Mouse (Mus musculus) liver, embryonic 11.5 days (tissue): ENCODE measurements at regions not wholly inside any gene's neighbourhood (a gene's known extent, or its start where the extent isn't known, plus 50 kb on each side); places are given as distances from the start of the nearest gene placed in this dataset.

Experiments
- ATAC-seq: fragments of 200-750 bp; cut with Nextera tagmentation; replicated peaks from 2 replicates; pipeline ENCODE4 v1.8.0; 2017; ENCODE audit warnings: moderate number of reproducible peaks, mild to moderate bottlenecking, moderate TSS enrichment, moderate library complexity; ENCODE audit not compliant: low FRiP score
- DNase-seq: peaks from one replicate; pipeline ENCODE4 v3.0.0-alpha.2; 2017; ENCODE audit warnings: low spot score
- H3K27ac ChIP-seq: fragments of 300-500 bp; sonication (generic); 2 replicates; pipeline ENCODE4 v1.5.1; 2014; ENCODE audit warnings: mild to moderate bottlenecking, low read depth, low read length, control low read depth
- H3K27me3 ChIP-seq: fragments of 300-500 bp; sonication (generic); replicated peaks from 2 replicates; pipeline ENCODE4 v1.6.1; 2014; ENCODE audit warnings: low read length, mixed read lengths; ENCODE audit not compliant: control insufficient read depth, insufficient read depth
- H3K36me3 ChIP-seq: fragments of 300-500 bp; sonication (generic); 2 replicates; pipeline ENCODE4 v1.6.1; 2014; ENCODE audit warnings: mild to moderate bottlenecking, low read length, moderate library complexity, mixed read lengths; ENCODE audit not compliant: control insufficient read depth, insufficient read depth
- H3K4me1 ChIP-seq: fragments of 300-500 bp; sonication (generic); replicated peaks from 2 replicates; pipeline ENCODE4 v1.6.1; 2014; ENCODE audit warnings: low read length, mixed read lengths; ENCODE audit not compliant: control insufficient read depth, insufficient read depth
- H3K4me2 ChIP-seq: fragments of 300-500 bp; sonication (generic); 2 replicates; pipeline ENCODE4 v1.6.1; 2014; ENCODE audit warnings: mild to moderate bottlenecking, control low read depth, moderate library complexity
- H3K4me3 ChIP-seq: fragments of 300-500 bp; sonication (generic); 2 replicates; pipeline ENCODE4 v1.5.1; 2014; ENCODE audit warnings: low read depth, low read length, control low read depth
- H3K9ac ChIP-seq: fragments of 300-500 bp; sonication (generic); 2 replicates; pipeline ENCODE4 v1.6.1; 2014; ENCODE audit warnings: low read depth, low read length, control low read depth
- H3K9me3 ChIP-seq: fragments of 300-500 bp; sonication (generic); 2 replicates; pipeline ENCODE4 v1.6.1; 2016; ENCODE audit warnings: low read length, inconsistent platforms, mixed read lengths; ENCODE audit not compliant: control insufficient read depth
- WGBS: fragments of 180-500 bp; shearing (Covaris S2); extraction: QIAGEN DNeasy Blood & Tissue Kit; methylation state at CpG from one replicate; pipeline ENCODE4 v1.1.7; 2014; 5-methylcytosine and 5-hydroxymethylcytosine counted together

DNA sequence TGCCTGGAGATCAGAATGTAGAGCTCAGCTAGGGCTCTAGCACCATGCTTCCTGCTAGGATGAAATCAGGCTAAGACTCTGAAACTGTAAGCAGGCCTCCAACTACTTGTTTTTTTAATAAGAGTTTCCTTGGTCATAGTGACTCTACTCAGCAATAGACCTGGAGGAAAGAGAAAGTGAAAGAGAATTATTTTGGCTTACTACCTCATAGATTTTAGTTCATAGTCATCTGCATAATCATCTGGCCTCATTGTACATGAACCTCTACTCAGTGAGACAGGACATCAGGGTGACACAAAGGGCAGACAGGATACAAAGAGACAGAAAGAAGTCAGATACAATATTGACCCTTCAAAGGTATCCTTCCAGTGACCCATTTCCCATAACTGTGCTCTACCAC lies 156.3 kb upstream of the Klf6 start:
- no peak overlapping the region for H3K4me3 ChIP-seq
- ATAC-seq (no peak), DNase-seq (no peak)
- H3K36me3 ChIP-seq = no peaks in the 10 kb centered on the region
- no peak overlapping the region for H3K27ac ChIP-seq
- no peaks in the 10 kb centered on the region for H3K4me1 ChIP-seq
- no peak overlapping the region for H3K4me2 ChIP-seq
- H3K27me3 ChIP-seq = no peaks in the 10 kb centered on the region
- no peaks in the 10 kb centered on the region for H3K9me3 ChIP-seq
- H3K9ac ChIP-seq = no peak overlapping the region

DNA sequence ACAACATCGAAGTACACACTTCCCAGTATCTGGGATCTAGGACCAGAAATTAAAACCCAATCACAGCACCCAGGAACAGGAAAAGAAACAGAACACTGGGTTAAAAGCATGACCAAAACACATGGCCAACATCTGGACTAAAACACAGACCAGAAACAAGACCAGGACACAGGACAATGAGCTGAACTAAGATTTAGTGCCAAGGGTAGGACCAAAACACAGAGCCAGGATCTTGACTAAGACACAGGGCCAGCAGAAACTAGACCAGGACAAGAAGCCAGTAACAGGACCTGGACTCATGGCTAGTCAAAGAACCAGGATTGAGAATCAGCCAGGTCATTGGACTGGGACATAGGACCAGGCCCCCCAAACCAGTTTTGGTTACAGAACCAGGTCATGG lies 149.6 kb upstream of the Klf6 start:
- H3K4me3 ChIP-seq = no peak overlapping the region
- 73% methylated on average over 1 of the region's 1 CpGs for WGBS
- no peaks in the 10 kb centered on the region for H3K9me3 ChIP-seq
- no peaks in the 10 kb centered on the region for H3K27me3 ChIP-seq
- no peak for ATAC-seq
- no peak overlapping the region for H3K27ac ChIP-seq
- H3K4me2 ChIP-seq = no peak overlapping the region
- no peaks in the 10 kb centered on the region for H3K4me1 ChIP-seq
- H3K9ac ChIP-seq = no peak overlapping the region
- H3K36me3 ChIP-seq = no peaks in the 10 kb centered on the region
- no peak for DNase-seq

DNA sequence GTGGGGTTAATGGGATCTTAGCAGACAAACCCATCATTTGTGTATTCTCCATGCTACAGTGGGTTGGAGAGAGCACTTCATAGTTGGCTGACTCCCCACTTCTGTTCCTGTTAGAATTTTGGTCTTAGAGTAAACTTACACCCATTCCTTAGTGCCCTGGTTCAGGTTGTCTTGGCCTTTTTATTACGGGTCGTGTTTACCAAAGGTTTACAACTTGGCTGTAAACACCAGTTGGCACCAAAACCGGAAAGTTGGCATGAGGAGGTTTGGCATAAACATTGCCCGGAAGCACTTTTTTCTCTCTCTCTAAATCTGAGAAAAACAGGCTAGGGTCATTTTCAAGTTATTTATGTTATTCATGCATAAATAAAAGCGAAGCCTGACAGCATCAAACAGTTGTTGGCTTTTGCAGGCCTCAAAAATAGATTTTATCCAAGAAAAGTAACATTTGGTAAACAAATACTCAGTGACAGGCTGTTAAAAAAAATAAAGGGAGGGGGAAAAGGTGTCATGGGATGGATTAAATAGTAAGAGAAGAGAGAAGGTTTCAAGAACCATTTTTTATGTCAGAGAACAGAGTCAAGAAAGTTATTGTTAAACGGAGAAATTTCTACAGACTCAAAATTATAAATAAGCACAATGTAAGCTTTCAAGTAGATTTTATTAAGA lies 148.0 kb upstream of the Klf6 start:
- no peaks in the 10 kb centered on the region for H3K36me3 ChIP-seq
- H3K27me3 ChIP-seq = no peaks in the 10 kb centered on the region
- DNase-seq (no peak), ATAC-seq (no peak)
- no peaks in the 10 kb centered on the region for H3K4me1 ChIP-seq
- no peak overlapping the region for H3K4me3 ChIP-seq
- no peak overlapping the region for H3K4me2 ChIP-seq
- no peak overlapping the region for H3K9ac ChIP-seq
- H3K27ac ChIP-seq = no peak overlapping the region
- H3K9me3 ChIP-seq = no peaks in the 10 kb centered on the region
- 78% methylated on average over 6 of the region's 6 CpGs for WGBS

DNA sequence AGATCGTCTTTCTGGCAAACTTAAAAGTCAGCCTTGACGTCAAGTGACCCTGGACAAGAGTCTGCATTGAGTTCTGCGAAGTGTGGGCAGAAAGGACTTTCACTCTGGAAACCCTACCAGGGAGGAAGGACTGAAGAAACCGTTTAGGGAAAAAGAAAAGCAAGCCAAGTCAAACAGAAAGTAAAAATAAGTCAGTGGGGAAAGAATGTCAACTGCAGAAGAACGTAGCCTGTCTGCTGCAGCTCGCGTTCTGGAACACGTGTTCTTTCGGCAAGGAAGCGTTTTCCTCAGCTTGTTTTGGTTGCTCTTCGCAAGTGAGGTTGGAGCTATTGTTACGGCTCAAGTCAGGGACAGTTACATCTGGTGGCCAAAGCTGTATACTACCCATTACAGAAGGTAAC lies 147.1 kb upstream of the Klf6 start:
- DNase-seq (no peak), ATAC-seq (no peak)
- Histone ChIP-seq H3K4me2 (no peak overlapping the region), H3K36me3 (no peaks in the 10 kb centered on the region), H3K9me3 (no peaks in the 10 kb centered on the region), H3K27me3 (no peaks in the 10 kb centered on the region), H3K27ac (no peak overlapping the region), H3K9ac (no peak overlapping the region), H3K4me1 (no peaks in the 10 kb centered on the region), H3K4me3 (no peak overlapping the region)
- WGBS = 73% methylated on average over 12 of the region's 12 CpGs

DNA sequence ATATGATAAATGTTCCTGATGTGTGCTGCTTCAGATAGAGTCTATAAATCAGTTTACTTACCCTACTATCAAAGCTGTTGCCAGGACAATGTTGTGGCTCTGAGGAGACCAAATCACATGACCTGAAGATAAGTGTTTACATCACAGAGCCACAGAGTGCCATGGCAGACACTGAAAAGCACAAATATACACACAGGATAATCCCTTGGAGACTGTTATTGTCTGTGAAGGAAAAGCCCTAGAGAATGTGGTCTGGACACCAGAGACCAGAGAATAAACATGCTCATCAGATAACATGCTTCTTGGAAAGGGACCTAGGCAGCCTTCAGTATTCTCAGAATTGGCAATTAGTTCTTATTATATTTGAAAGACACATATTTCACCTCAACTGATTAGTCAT lies 146.5 kb upstream of the Klf6 start:
- ATAC-seq = no peak

DNA sequence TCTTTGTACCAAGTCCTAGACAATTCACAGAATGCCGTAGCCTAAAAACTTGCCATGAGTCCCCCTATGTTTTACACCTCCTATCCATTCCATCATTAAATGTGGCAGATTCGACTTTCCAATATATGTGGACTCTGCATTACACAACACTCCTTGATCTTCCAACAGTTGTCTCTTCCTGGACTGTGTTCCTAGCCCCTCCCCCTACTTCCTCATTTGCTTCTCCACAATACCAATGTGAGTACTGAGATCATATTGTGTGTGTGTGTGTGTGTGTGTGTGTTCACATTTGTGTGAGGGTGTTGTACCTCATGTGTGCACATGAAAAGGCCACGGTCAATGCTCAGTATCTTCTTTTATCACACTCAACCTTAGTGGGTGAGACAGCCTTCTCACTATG lies 144.5 kb upstream of the Klf6 start:
- WGBS = 80% methylated on average over 3 of the region's 3 CpGs
- Histone ChIP-seq H3K4me1 (no peaks in the 10 kb centered on the region), H3K4me3 (no peak overlapping the region), H3K27ac (no peak overlapping the region), H3K36me3 (no peaks in the 10 kb centered on the region), H3K27me3 (no peaks in the 10 kb centered on the region), H3K4me2 (no peak overlapping the region), H3K9ac (no peak overlapping the region), H3K9me3 (no peaks in the 10 kb centered on the region)
- DNase-seq (no peak), ATAC-seq (no peak)

More for the DNA sequence above, 146.5 kb upstream of the Klf6 start:
- Histone ChIP-seq H3K4me3 (no peak overlapping the region), H3K36me3 (no peaks in the 10 kb centered on the region), H3K4me1 (no peaks in the 10 kb centered on the region), H3K4me2 (no peak overlapping the region), H3K9ac (no peak overlapping the region), H3K9me3 (no peaks in the 10 kb centered on the region), H3K27me3 (no peaks in the 10 kb centered on the region), H3K27ac (no peak overlapping the region)
- no peak for DNase-seq

DNA sequence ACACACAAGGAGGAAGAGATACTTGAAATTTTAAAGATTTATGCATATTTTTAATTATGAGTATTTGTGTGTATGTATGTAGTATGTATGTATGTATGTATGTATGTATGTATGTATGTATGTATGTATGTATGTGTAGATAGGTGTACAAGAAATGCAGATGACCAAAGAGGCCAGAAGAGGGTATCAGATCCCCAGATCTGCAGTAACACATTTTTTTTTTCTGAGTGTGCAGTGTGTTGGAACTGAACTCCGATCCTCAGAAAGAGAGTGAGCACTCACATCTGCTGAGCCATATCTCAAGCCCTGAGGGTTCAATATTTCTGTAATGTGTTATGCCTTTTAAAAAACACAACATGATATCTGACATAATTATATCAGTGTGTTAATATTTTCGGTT lies 138.0 kb upstream of the Klf6 start:
- WGBS = 85% methylated on average over 2 of the region's 2 CpGs
- no peaks in the 10 kb centered on the region for H3K36me3 ChIP-seq
- H3K4me3 ChIP-seq = no peak overlapping the region
- H3K27ac ChIP-seq = no peak overlapping the region
- H3K27me3 ChIP-seq = no peaks in the 10 kb centered on the region
- no peaks in the 10 kb centered on the region for H3K4me1 ChIP-seq
- no peak overlapping the region for H3K9ac ChIP-seq
- ATAC-seq (no peak), DNase-seq (no peak)
- no peak overlapping the region for H3K4me2 ChIP-seq
- H3K9me3 ChIP-seq = no peaks in the 10 kb centered on the region

DNA sequence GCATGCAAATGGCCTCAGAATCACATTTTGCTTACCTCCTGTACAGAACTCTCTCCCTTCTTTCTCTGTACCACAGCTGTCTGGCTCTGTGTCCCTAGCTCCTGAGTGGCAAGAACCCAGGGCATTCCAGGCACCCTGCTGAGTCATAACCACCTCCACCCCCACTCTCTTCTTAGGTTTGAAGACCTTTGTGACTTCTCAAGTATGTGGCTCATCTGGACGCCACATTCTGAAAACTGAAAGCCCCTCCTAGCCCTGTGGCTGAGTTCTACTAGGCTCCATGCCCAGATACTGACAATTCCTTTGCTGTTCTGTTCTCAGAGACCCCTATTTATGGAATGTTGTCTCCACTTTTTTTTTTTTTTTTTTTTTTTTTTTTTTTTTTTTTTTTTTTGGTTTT lies 136.9 kb upstream of the Klf6 start:
- H3K36me3 ChIP-seq = no peaks in the 10 kb centered on the region
- no peaks in the 10 kb centered on the region for H3K9me3 ChIP-seq
- no peak for DNase-seq
- no peak for ATAC-seq
- H3K4me1 ChIP-seq = no peaks in the 10 kb centered on the region
- no peak overlapping the region for H3K27ac ChIP-seq
- H3K9ac ChIP-seq = no peak overlapping the region
- H3K27me3 ChIP-seq = no peaks in the 10 kb centered on the region
- no peak overlapping the region for H3K4me3 ChIP-seq
- no peak overlapping the region for H3K4me2 ChIP-seq
- WGBS = 69% methylated on average over 1 of the region's 1 CpGs

DNA sequence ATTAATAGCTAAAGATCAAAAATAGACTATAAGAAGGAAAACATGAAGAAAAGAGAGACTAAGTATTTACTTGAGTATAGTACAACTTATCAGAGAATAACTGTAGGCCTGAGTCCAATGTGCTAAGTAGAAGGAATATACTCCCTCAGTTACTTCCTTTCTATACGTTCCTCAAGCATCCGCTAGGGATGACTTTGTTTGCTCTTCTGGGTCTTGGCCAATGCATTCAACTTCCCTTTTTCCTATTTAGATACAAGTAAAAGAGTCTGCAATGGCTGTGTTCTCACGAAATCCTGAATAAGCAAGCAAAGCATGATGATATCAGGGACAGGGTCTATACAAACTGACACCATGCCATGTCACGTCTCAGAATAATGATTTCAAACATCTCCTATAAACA lies 135.3 kb upstream of the Klf6 start:
- ATAC-seq (no peak), DNase-seq (no peak)
- WGBS = 64% methylated on average over 4 of the region's 4 CpGs
- Histone ChIP-seq H3K27ac (no peak overlapping the region), H3K27me3 (no peaks in the 10 kb centered on the region), H3K9me3 (no peaks in the 10 kb centered on the region), H3K4me3 (no peak overlapping the region), H3K9ac (no peak overlapping the region), H3K36me3 (no peaks in the 10 kb centered on the region), H3K4me1 (no peaks in the 10 kb centered on the region), H3K4me2 (no peak overlapping the region)
